Mouse (Mus musculus): ENCODE measurements around the gene Celf2. TPM values are rescaled to one million over a fixed set of nuclear protein-coding genes. Genes with fewer than 3 reads are reported as not detected.

Gene Celf2
- total RNA-seq, 2 experiments from 2014 or later: 53.5 to 58.8 TPM

DNA sequence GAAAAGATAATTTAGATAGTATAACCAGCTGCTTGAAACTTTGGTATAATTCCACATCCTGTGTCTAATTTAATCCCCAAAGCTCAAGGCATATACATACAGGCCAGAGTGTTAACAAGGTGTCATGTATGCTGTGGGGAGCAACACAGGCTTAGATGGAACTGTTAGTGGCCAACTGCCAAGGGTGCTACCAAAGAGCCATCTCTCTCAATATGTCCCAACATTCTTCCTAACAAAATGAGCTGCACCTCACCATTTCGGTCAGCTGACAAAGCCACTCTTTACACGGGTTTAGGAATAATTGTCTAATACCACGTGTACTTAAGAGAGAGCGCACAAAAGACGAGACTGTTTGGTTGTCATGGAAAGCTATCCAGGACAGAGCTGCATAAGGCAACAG, 782.0 kb downstream of the Celf2 start:
- no peak for DNase-seq

- no peak for DNase-seq
Measured at GRCm38 (mm10) chr2:6726071-6726470, 783.3 kb downstream of the Celf2 start.

- no peak for DNase-seq
Measured at GRCm38 (mm10) chr2:6723602-6724001, 785.8 kb downstream of the Celf2 start.

- DNase-seq: peak; percentile 16
Measured at GRCm38 (mm10) chr2:6721460-6722401, 787.6 kb downstream of the Celf2 start.

GRCm38 (mm10) chr2:6720753-6721459, 788.5 kb downstream of the Celf2 start:
- DNase-seq: peak; percentile 55

GRCm38 (mm10) chr2:6718864-6719263, 790.5 kb downstream of the Celf2 start:
- no peak for DNase-seq

GRCm38 (mm10) chr2:6717953-6718352, 791.4 kb downstream of the Celf2 start:
- no peak for DNase-seq

GRCm38 (mm10) chr2:6715562-6715961, 793.8 kb downstream of the Celf2 start:
- no peak for DNase-seq

- no peak for DNase-seq
Measured at GRCm38 (mm10) chr2:6713529-6713928, 795.8 kb downstream of the Celf2 start.

GRCm38 (mm10) chr2:6710687-6711430, 798.5 kb downstream of the Celf2 start:
- no peak for DNase-seq

- DNase-seq: no peak
Measured at GRCm38 (mm10) chr2:6707959-6708519, 801.3 kb downstream of the Celf2 start.

GRCm38 (mm10) chr2:6707276-6707675, 802.1 kb downstream of the Celf2 start:
- DNase-seq: no peak

DNA sequence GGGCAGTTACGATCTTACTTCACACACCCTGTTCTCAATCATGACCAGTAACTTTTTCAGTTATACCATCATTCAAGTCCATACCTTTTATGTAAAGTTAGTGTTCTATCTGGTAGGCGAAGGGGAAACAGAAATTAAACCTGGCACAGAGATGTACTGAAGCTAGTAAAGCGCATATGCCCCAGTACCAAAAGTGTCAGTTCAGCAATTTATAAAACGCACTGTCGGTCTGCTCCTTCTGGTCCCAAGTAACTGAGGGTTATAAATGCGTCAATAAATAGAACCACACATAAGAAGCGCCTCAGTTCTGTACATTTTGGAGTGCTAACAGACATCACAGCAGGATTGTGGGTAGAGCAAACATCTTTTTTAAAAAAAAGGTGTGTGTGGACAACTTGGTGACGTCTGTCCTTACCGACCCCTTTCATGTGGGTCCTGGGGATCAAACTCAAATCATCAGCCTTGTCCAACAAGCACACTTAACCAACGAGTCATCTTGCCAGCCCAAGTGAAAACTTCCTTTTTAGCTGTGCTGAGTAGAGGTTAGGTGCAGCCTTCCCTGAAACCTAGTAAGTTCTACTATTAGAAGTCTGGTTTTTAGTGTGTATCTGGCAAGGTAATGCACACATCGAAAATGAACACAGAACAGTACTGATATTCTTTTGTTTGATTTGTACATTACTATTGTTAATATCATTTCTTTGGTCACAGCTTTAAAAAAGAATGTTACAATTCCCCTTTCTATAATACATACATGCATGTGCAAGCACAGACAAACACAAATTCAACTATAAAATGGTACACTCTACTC, 803.2 kb downstream of the Celf2 start:
- no peak for DNase-seq

DNA sequence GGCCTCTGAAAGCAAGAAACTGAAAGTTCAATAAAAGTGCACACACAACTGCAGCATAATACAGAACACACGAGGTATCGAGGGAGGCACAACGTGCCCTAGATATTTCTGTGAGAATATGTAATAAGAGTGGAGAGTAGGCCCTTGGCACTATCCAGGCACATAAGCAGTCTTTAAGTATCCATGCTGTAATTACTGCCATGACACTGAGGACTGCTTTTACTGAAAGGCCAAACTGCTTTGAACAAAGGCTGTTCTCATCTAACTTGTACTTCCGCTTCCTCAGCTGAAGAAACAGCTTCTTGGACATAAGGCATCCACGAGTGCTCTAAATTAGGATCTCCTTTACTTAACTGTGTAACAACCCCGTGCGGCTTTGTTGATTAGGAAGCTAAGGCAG, 803.9 kb downstream of the Celf2 start:
- no peak for DNase-seq

GRCm38 (mm10) chr2:6704804-6705203, 804.6 kb downstream of the Celf2 start:
- no peak for DNase-seq

DNA sequence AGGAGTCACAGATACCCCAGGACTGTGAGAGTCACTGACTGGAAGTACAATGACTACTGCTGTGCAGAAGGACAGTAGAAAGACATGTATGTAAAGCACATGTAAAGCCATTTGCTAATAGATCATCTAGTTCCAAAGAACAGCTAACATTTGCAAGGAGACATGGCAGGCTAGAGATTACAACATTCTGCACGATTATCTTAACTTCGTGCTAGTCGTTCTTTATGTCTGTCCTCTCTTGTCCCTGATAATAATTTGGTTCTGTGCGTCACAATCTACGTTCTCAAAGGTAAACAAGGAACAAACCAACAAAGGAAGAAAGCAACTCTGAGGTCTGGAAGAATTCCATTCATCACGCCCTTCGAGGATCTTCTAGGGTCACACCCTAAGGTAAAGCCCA, 805.0 kb downstream of the Celf2 start:
- no peak for DNase-seq

- no peak for DNase-seq
Measured at GRCm38 (mm10) chr2:6696326-6696725, 813.0 kb downstream of the Celf2 start.

GRCm38 (mm10) chr2:6695353-6695951, 813.9 kb downstream of the Celf2 start:
- DNase-seq: no peak

DNA sequence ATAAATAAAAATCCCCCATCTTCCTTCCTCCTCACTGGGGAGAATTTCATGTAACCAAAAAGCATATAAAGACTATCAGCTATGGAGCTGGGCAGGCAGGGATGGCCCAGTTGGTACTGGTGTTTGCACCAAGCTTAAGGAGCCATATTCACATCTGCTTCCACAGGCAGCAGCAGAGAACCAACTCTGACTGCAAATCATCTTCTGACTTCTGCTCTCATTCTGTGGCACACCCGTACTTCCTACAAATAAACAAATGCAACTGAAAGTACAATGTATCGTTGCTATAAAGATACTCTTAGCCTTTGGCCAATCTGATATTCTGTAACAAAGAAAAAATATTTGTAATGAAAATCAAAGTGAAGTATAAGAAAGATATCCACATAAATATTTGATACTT, 819.7 kb downstream of the Celf2 start:
- DNase-seq: no peak

DNA sequence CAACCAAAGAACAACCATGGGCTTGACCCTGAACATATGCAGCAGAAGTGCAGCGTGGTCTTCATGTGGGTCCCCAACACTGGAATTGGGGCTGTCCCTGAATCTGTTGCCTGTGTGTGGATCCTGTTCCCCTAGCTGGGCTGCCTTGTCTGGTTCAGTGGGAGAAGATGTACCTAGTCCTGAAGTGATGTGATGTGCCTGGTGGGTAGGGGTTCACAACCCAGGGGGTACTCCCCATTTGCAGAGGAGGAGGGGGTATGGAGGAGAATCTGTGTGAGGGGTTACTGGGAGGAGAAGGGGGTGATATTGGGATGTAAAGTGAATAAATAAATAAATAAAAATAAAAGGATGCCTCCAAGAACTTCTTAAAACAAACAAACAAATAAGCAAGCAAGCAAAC, 831.1 kb downstream of the Celf2 start:
- no peak for DNase-seq

DNA sequence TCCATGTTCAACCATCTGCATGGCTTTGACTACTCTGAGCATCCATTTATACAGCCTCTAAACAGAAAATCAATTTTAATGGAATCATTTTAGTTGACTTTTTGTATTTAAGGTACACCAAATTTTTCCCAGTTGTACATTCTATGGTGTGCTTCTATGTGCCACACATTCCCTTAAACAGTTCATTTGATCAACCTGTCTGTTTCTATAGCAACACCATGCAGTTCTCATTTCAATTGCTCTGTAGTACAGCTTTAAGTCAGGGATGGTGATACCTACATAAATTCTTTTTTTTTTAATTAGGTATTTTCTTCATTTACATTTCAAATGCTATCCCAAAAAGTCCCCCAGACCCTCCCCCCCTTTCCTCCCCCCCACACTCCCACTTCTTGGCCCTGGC, 831.9 kb downstream of the Celf2 start:
- DNase-seq: no peak

Data from gastrocnemius, postnatal 25 days (tissue).